Mouse (Mus musculus) heart, embryonic 13.5 days (tissue): ENCODE data around the gene Hacd3. TPM values are rescaled to one million over a fixed set of nuclear protein-coding genes. Genes with fewer than 3 reads are reported as not detected.
"Not testable (repeated sequence)": the region's sequence is repeated elsewhere in the genome, so short reads cannot be mapped to it uniquely, and the experiment has no call there.

Source experiments
- ATAC-seq: fragments of 200-750 bp; cut with Nextera tagmentation; 2 replicates; pipeline ENCODE4 v1.8.0; 2017; ENCODE audit warnings: moderate TSS enrichment; ENCODE audit not compliant: insufficient number of reproducible peaks, low FRiP score, low TSS enrichment; ENCODE audit errors: extremely low read depth
- H3K27ac ChIP-seq: fragments of 300-500 bp; sonication (generic); replicated peaks from 2 replicates; pipeline ENCODE4 v1.5.1; 2015; ENCODE audit warnings: moderate library complexity, mild to moderate bottlenecking, inconsistent platforms
- H3K27me3 ChIP-seq: fragments of 300-500 bp; sonication (generic); replicated peaks from 2 replicates; pipeline ENCODE4 v1.6.1; 2015; ENCODE audit warnings: mild to moderate bottlenecking, inconsistent platforms
- H3K36me3 ChIP-seq: fragments of 300-500 bp; sonication (generic); 2 replicates; pipeline ENCODE4 v1.6.1; 2015; ENCODE audit warnings: mild to moderate bottlenecking, inconsistent platforms
- H3K4me1 ChIP-seq: fragments of 300-500 bp; sonication (generic); 2 replicates; pipeline ENCODE4 v1.6.1; 2015; ENCODE audit warnings: inconsistent platforms
- H3K4me2 ChIP-seq: fragments of 300-500 bp; sonication (generic); 2 replicates; pipeline ENCODE4 v1.6.1; 2015; ENCODE audit warnings: inconsistent platforms, mild to moderate bottlenecking, moderate library complexity
- H3K4me3 ChIP-seq: fragments of 300-500 bp; sonication (generic); 2 replicates; pipeline ENCODE4 v1.5.1; 2015; ENCODE audit warnings: moderate library complexity, mild to moderate bottlenecking, inconsistent platforms
- H3K9ac ChIP-seq: fragments of 300-500 bp; sonication (generic); 2 replicates; pipeline ENCODE4 v1.6.1; 2015; ENCODE audit warnings: inconsistent platforms, mild to moderate bottlenecking, moderate library complexity
- H3K9me3 ChIP-seq: fragments of 300-500 bp; sonication (generic); 2 replicates; pipeline ENCODE4 v1.6.1; 2016; ENCODE audit warnings: inconsistent platforms
- WGBS: fragments of 180-500 bp; shearing (Covaris S2); methylation state at CpG from one replicate; pipeline ENCODE4 v1.1.7; 2015; ENCODE audit warnings: mixed read lengths; 5-methylcytosine and 5-hydroxymethylcytosine counted together
- polyA plus RNA-seq: library from polyadenylated mRNA; unstranded; fragments of >200 nt; fragmentation: Nextera tagmentation; extraction: Ambion mirVana; gene quantifications from 2 replicates; pipeline ENCODE4 v1.2.1, GENCODE M21; 2015

Hacd3 gene
- polyA plus RNA-seq, 1 experiment from 2014 or later, result 51.7 TPM

DNA sequence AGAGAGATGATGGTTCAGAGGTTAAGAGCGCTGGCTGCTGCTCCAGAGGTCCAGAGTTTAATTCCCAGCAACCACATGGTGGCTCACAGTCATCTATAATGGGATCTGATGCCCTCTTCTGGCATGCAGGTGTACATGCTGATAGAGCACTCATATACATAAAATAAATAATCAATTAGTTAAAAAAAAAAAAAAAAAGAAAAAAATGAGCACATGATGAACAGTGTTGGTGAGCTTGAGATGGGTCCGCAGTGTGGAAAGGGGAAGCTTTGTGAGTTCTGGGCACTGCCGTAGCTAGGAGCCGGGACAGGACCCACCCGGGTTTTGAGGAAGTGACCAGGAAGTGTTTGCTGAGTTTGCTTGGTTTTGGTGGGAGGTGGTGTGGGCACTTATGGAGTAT is 9.9 kb upstream of the Hacd3 start:
- Histone ChIP-seq H3K36me3 (peaks cover 15% of the 10 kb centered on the region; the same call in 1 of the 2 replicates), H3K4me1 (peaks cover 19% of the 10 kb centered on the region)
- H3K27ac ChIP-seq, H3K27me3 ChIP-seq, H3K9me3 ChIP-seq, H3K4me2 ChIP-seq, H3K4me3 ChIP-seq, ATAC-seq, H3K9ac ChIP-seq: not testable (repeated sequence)
- 62% methylated on average over 5 of the region's 5 CpGs for WGBS

DNA sequence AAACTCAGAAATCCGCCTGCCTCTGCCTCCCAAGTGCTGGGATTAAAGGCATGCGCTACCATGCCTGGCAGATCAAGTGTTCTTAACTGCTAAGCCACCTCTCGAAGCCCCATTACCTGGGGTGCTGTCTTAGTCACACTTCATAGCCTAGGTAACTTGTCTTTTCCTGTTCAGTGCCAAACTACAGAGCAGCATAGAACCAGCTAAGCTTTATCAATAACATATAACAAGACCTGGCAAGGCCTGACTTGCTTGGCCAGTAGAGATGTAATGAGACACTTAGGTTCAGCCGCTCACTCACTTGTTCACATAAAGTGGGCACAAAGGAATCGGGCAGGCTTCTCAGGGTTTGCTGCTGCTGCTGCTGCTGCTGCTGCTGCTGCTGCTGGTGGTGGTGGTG is 6.8 kb upstream of the Hacd3 start:
- Histone ChIP-seq H3K27me3 (0 out of 2 replicates have a peak, but pooled peaks cover 2% of the 10 kb centered on the region), H3K4me3 (no peak overlapping the region), H3K9ac (no peak overlapping the region), H3K9me3 (no peaks in the 10 kb centered on the region), H3K4me2 (no peak overlapping the region), H3K36me3 (no peaks in the 10 kb centered on the region), H3K4me1 (peaks cover 8% of the 10 kb centered on the region), H3K27ac (no peak overlapping the region)
- ATAC-seq, result no peak
- 83% methylated on average over 5 of the region's 5 CpGs for whole genome bisulfite sequencing

DNA sequence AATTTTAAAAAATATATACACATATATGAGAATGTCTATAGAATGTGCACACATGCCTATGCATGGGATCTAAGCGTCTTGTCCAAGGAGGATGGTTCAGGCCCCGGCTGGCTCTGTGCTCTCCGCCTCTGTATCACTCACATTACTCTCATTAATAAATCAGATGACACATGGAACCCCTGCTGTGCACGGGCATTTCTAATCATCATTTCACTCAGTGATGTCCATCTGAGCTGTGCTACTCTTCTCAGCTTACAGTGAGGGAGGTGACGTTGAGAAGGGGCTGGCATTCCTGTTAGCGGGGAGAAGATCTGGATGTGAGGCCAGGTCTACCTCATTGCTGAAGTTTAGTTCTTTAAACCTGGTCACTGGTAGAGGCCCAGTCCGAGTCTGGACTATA is 5.7 kb upstream of the Hacd3 start:
- 0 out of 2 replicates have a peak, but pooled peaks cover 2% of the 10 kb centered on the region for H3K27me3 ChIP-seq
- no peak overlapping the region for H3K4me2 ChIP-seq
- WGBS, result 72% methylated on average over 7 of the region's 7 CpGs
- ATAC-seq, result no peak
- no peak overlapping the region for H3K9ac ChIP-seq
- no peak overlapping the region for H3K27ac ChIP-seq
- no peaks in the 10 kb centered on the region for H3K9me3 ChIP-seq
- no peaks in the 10 kb centered on the region for H3K36me3 ChIP-seq
- H3K4me1 ChIP-seq, result peaks cover 9% of the 10 kb centered on the region
- no peak overlapping the region for H3K4me3 ChIP-seq

DNA sequence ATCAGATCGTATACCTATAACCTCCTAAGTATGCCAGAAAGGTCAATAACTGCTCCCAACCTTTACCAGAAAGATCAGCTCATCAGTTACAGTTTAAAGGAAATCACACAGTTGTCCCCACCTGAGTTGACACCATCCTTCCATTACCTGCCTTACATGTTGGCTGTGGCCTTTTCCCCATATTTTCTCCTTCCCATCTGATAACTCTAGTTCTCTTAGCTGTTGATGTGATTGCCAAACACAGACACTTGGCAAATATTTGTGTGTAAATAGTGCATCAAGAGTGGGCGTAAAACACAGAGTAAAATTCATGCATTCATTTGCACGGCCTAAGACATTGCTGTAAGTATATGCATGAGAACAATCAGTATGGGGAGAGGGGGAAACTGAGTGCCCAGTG is 2.0 kb upstream of the Hacd3 start:
- no peak for ATAC-seq
- H3K27ac ChIP-seq, result no peak overlapping the region
- no peak overlapping the region for H3K9ac ChIP-seq
- H3K4me3 ChIP-seq, result no peak overlapping the region
- 0 out of 2 replicates have a peak, but pooled peaks cover 2% of the 10 kb centered on the region for H3K27me3 ChIP-seq
- H3K4me1 ChIP-seq, result peaks cover 37% of the 10 kb centered on the region
- WGBS, result 86% methylated on average over 3 of the region's 3 CpGs
- no peaks in the 10 kb centered on the region for H3K36me3 ChIP-seq
- H3K9me3 ChIP-seq, result no peaks in the 10 kb centered on the region
- no peak overlapping the region for H3K4me2 ChIP-seq

DNA sequence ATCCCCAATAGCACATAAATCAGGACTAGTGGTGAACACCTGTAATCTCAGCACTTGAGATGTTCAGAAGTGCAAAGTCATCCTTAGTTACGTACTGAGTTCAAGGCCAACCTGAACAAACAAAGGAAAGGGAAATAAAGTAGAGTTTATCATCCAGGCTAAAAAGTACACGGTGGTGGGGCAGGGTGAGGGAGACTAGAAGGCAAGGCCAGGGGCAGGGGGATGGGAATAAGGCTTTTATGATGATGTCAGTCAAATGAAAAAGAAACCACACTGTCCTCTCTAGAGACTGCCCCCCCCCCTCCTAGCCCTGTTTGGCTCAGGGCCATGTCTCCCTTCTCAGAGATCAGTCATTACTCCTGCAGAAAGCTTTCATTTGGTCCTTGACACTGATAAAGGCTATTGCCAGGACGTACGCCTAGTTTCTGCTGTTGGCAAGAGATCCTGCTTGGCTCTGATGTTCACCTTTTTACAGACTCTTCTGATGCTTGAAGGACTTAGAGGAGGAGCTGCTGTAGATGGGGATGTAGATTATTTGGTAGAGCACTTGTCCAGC is 1.2 kb upstream of the Hacd3 start:
- Histone ChIP-seq H3K27me3 (0 out of 2 replicates have a peak, but pooled peaks cover 2% of the 10 kb centered on the region), H3K9me3 (no peaks in the 10 kb centered on the region), H3K4me1 (peaks cover 44% of the 10 kb centered on the region), H3K4me2 (peak overlapping the region; percentile 94; the same call in 1 of the 2 replicates), H3K36me3 (no peaks in the 10 kb centered on the region), H3K4me3 (no peak overlapping the region), H3K9ac (peak overlapping the region; percentile 98), H3K27ac (no peak overlapping the region)
- no peak for ATAC-seq
- 60% methylated on average over 4 of the region's 4 CpGs for WGBS

DNA sequence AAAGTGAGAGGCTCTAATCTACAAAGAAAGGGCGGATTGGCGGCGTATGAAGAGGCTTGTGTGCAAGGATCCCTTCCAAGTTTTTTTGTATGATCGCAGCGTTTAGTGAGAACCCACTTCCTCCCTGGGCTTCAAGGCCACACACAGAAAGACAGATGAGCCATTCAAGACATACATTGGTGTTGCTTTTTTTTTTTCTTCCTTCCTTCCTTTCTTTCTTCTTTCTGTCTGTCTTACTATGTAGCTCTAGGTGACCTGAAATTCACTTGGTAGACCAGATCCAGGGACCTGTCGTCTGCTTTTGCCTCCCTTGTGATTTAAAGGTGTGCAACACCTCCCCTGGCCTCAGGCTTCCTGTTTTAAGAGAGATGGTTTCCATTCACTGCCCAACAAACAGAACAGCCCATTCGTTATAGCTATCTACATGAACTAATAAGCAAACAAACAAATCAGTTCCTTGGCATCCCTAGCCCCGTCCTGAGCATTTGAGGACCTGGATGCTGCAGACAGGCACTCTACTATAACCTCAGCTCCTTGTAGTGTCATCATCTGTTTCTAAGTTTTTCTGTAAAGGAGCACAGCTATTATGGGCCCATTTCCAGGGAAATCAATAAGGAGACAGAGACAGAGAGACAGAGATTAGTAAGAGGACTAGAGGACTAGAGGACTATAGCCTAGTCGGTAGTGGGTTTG is 540 bp upstream of the Hacd3 start:
- H3K9ac ChIP-seq, result peak overlapping the region; percentile 98
- H3K4me2 ChIP-seq, result peak overlapping the region; percentile 94
- H3K36me3 ChIP-seq, result no peaks in the 10 kb centered on the region
- WGBS, result 22% methylated on average over 9 of the region's 9 CpGs
- H3K9me3 ChIP-seq, result no peaks in the 10 kb centered on the region
- peak overlapping the region; percentile 100 for H3K4me3 ChIP-seq
- H3K4me1 ChIP-seq, result peaks cover 47% of the 10 kb centered on the region
- ATAC-seq, result no peak
- H3K27ac ChIP-seq, result peak overlapping the region; percentile 86
- 0 out of 2 replicates have a peak, but pooled peaks cover 2% of the 10 kb centered on the region for H3K27me3 ChIP-seq

DNA sequence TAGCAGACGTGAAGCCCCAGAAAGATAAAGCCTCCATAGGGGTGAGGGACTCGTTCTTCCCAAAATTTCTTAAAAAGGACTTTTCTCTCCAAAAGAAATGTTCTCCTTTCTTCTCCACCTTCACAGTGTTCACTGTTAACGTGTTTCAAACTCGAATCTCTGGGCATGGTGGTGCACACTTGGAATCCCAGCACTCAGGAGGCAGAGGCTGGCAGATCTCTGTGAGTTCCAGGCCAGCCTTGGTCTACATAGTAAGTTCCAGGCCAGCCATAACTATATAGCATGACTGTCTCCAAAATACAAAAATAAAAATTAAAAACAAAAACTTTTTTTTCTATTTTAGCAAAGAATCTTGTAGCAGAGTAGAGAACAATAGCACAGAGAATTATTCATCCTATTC is 1.4 kb downstream of the Hacd3 start:
- Histone ChIP-seq H3K27ac (no peak overlapping the region), H3K4me1 (peaks cover 66% of the 10 kb centered on the region), H3K27me3 (no peaks in the 10 kb centered on the region), H3K4me3 (peak overlapping the region; percentile 100), H3K4me2 (peak overlapping the region; percentile 94), H3K9me3 (no peaks in the 10 kb centered on the region), H3K9ac (peak overlapping the region; percentile 37), H3K36me3 (no peaks in the 10 kb centered on the region)
- no peak for ATAC-seq
- 40% methylated on average over 4 of the region's 4 CpGs for WGBS

DNA sequence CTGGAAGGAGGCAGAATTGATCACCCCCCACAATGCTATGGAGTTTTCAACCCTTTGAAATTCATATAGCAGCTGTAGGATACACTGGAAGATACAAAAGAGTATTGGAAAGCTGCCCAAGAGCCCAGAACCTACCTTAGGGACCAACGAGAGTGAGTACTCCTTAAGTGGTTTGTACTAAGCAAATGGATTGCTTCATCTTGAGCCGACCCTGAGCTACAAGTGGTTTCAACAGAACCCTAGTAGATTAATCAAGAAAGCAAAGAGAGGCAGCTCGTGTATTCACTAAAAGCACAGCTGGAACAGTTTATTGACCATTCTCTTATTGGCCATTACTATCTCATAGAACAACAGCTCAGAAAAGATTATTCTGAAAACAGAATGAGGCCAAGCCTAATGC is 2.3 kb downstream of the Hacd3 start:
- WGBS, result 46% methylated on average over 3 of the region's 3 CpGs
- Histone ChIP-seq H3K27me3 (no peaks in the 10 kb centered on the region), H3K36me3 (no peaks in the 10 kb centered on the region), H3K9ac (no peak overlapping the region), H3K27ac (no peak overlapping the region), H3K4me3 (no peak overlapping the region), H3K4me2 (peak overlapping the region; percentile 94; the same call in 1 of the 2 replicates), H3K4me1 (peaks cover 69% of the 10 kb centered on the region), H3K9me3 (no peaks in the 10 kb centered on the region)
- no peak for ATAC-seq

DNA sequence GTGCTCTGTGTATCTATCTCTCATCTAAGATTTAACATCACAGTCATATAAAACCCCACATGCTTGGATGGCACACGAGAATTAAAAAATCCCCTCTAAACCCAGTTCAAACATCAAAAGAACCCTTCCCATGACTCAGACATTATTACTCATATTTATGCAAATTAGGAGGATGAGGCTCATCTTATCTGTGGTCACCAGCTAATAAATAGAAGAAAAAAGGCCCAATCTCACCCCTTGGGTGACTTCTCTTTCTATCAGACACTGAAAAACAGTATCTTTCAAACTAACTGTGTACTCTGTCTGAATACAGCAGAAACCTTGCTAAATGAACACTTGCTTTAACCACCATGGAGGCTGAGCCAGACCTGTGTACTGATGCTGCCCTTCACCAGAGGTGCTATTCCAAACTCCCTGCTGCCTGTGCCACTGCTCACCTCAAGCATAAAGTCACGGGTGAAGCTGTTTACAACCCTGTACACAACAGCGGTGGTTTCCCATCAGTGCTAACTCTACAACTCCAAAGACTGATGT is 2.8 kb downstream of the Hacd3 start:
- Histone ChIP-seq H3K4me1 (peaks cover 69% of the 10 kb centered on the region), H3K9ac (no peak overlapping the region), H3K36me3 (no peaks in the 10 kb centered on the region), H3K9me3 (no peaks in the 10 kb centered on the region), H3K4me3 (no peak overlapping the region), H3K27ac (no peak overlapping the region), H3K4me2 (no peak overlapping the region), H3K27me3 (no peaks in the 10 kb centered on the region)
- no peak for ATAC-seq
- 71% methylated on average over 3 of the region's 3 CpGs for WGBS

DNA sequence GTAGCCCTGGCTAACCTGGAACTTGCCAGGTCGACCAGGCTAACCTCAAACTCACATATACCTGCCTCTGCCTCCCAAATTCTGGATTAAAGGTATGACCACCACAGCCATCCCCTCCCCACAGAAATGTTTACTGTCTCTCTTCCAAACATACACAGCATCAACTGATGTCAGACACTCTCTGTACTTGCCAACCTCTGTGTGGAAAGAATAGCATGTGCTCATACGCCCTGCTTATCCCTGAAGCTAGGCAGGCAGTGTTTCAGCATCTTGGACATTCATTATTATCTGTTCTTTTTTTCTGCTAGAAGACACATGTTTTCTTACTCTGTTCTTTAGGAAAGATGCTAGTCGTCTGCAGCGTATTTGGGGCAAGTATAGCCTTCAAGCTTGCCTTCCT is 3.6 kb downstream of the Hacd3 start:
- 93% methylated on average over 4 of the region's 4 CpGs for WGBS
- Histone ChIP-seq H3K9ac (no peak overlapping the region), H3K4me2 (no peak overlapping the region), H3K27ac (no peak overlapping the region), H3K9me3 (no peaks in the 10 kb centered on the region), H3K27me3 (no peaks in the 10 kb centered on the region), H3K4me3 (no peak overlapping the region), H3K36me3 (no peaks in the 10 kb centered on the region), H3K4me1 (peaks cover 69% of the 10 kb centered on the region)
- no peak for ATAC-seq

DNA sequence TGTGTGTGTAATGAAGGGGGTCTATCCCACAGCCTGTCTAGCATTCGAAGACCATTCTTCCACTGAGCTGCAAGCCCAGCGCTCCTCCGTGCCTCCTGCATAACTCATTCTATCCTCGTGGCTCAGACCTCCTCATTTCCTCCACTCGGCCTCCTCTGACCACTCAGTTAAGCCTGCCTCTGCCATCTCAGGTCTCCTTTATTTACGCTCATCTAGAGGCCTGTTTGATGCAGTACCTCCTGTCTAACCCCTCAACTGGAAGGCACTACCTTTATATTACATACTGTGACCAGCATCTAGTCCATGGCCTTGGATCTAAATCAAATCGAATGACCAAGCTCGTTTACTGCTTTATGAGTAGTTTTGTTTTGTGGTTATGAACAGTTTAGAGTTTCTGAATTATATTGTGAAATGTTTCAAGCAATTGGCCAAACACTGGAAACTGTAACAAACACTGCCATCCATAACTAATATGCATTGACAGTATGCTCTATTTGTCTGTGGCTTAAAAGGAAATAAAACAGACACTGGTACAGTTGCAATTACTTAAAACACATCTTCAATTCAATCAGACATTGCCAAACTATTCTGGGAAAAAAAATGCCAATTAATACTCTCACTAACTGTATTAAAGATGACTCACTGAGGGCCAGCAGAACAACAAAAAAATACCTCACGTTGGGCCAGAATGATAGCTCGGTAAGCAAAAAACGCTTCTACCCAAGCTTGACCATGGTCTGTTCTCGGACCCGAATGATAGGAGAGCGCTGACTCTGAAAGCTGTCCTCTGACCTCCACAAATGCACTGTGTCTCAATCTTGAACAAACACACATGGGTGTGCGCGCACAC is 4.3 kb downstream of the Hacd3 start:
- Histone ChIP-seq H3K4me2 (no peak overlapping the region), H3K27ac (no peak overlapping the region), H3K27me3 (no peaks in the 10 kb centered on the region), H3K36me3 (no peaks in the 10 kb centered on the region), H3K9ac (no peak overlapping the region), H3K4me1 (peaks cover 64% of the 10 kb centered on the region), H3K9me3 (no peaks in the 10 kb centered on the region), H3K4me3 (no peak overlapping the region)
- WGBS, result 83% methylated on average over 16 of the region's 16 CpGs
- no peak for ATAC-seq
